Mouse (Mus musculus): ENCODE measurements around the gene Ttc41.

DNA sequence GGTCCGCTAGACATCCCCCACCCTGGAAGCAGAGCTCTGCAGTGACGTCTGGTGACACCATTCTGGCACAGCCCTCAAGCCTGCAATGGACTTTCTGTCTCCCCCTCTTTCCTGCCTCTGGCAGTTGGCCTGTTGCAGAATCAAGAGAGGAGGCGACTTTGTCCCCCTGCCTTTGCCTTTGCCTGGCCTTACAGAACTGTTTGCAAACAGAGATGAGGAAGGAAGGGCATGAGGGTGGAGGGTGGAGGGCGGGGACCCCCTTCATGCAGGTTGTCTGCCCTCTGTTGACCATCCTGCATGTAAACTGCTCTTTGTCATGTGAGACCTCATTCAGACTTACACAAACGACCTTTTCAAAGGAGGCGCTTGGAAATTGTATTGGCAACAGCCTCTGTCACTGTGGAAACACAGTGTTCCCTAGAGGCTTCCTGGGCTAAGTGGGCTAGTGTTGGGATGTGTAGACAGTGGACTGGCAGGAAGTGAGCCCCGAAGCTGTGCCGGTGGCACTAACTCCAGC is 114.1 kb downstream of the Ttc41 start:
- TF ChIP-seq CTCF (IDR thresholded peaks at IDR 0.05; ENCODE audit: low read depth, low read length), result no peak
- TF ChIP-seq GATA2 (IDR thresholded peaks at IDR 0.05; ENCODE audit: borderline replicate concordance, low read depth, low read length), result no peak
- TF ChIP-seq GATA1 (IDR thresholded peaks at IDR 0.05; ENCODE audit: borderline replicate concordance, low read length), result no peak
